Mouse (Mus musculus): Measurements from ENCODE around the gene C130032M10Rik.

- TF ChIP-seq TCF3 (IDR thresholded peaks at IDR 0.05; ENCODE audit: insufficient read length, low read depth) (no peak), CEBPB (IDR thresholded peaks at IDR 0.05; ENCODE audit: insufficient read depth, poor library complexity, severe bottlenecking) (no peak), MAX (IDR thresholded peaks at IDR 0.05; ENCODE audit: low read depth) (no peak), MYOG (IDR thresholded peaks at IDR 0.05; ENCODE audit: control insufficient read depth in 1 of 3, insufficient read depth in 1 of 3, insufficient read length in 2 of 3, low read depth in 2 of 3) (no peak), E2F4 (IDR thresholded peaks at IDR 0.05; ENCODE audit: insufficient read depth) (no peak), POLR2A (IDR thresholded peaks at IDR 0.05; ENCODE audit: insufficient read length, low read depth) (no peak), USF1 (IDR thresholded peaks at IDR 0.05; ENCODE audit: low read depth) (no peak), TCF12 (IDR thresholded peaks at IDR 0.05; ENCODE audit: insufficient read depth, poor library complexity, severe bottlenecking) (no peak), MYOD1 (IDR thresholded peaks at IDR 0.05; ENCODE audit: control insufficient read depth in 1 of 3, insufficient read length in 2 of 3, low read depth in 2 of 3) (no peak)
Measured at GRCm38 (mm10) chr9:114533848-114534247, 18.4 kb downstream of the C130032M10Rik start.

All from myocyte (in vitro differentiated cells).